Mouse (Mus musculus) urinary bladder, postnatal 25 days (tissue): ENCODE results near the gene Celf5.

Experiments used
- DNase-seq: peaks from one replicate; pipeline ENCODE4 v3.0.0; 2022; ENCODE audit warnings: low spot score

Gene Celf5

GRCm38 (mm10) chr10:81497401-81498270 is 15.1 kb upstream of the Celf5 start:
- DNase-seq, result no peak

GRCm38 (mm10) chr10:81496969-81497368 is 14.5 kb upstream of the Celf5 start:
- DNase-seq, result no peak

- DNase-seq, result peak; percentile 95
Observed at GRCm38 (mm10) chr10:81496264-81496901, 13.9 kb upstream of the Celf5 start, which contains the start of gene Ncln. Gene Ncln, minus strand, starts transcription at chr10:81496392.

- DNase-seq, result no peak
Observed at GRCm38 (mm10) chr10:81495616-81496263, 13.2 kb upstream of the Celf5 start.

DNA sequence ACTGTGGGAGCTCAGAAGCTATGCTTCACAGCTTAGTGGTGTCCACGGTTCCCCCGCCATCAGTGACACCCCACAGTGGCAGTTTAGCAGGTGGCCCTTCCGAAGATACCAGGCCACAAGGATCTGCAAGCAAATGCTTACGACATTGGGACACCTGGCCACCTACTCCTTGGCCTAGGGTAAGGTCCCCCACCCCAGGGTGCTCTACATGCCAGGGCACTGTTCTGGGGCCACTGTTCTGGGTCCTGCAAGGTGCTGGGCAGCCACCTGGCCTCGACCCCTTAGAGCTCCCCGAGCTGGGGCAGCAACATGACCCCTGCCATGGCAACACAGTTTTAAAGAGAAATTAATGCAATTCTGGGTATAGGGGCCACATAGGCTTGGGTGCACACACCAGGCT is 12.6 kb upstream of the Celf5 start:
- no peak for DNase-seq

DNA sequence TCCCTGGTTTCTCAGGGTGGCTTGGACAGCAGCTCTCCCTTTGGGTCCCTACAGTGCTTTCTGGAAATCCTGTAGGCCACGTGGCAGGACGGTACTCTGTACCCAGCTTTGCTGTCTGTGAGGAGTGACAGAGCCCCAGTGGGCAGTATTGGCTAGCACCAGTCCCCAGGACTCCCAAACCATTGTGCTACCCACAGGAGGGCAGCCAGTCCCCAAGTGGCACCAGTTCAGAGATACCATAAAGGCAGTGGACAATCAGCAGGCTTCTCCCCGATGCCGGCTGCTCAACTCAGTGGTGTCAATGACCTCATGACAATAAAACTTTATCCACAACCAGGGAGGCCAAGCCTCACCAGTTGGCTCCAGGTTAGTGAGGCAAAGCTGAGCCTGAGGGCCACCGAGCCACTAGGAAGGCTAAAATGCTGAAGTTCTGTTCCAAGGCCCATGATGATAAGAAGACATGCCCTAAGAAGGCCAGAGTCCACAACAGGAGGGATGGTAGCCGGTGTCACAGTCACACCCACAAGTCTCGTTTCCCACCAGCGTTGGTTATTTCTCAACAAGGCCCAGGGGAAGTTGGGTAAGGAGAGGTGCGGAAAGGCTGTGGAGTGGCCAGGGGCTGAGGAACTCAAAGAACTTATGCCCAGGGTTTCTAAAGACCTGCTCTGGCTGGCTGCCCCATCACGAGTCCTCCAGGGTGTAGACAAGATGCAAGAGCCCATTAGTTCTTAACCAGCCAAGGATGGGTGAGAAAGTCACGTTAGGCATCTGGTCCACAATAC is 11.9 kb upstream of the Celf5 start:
- no peak for DNase-seq

DNA sequence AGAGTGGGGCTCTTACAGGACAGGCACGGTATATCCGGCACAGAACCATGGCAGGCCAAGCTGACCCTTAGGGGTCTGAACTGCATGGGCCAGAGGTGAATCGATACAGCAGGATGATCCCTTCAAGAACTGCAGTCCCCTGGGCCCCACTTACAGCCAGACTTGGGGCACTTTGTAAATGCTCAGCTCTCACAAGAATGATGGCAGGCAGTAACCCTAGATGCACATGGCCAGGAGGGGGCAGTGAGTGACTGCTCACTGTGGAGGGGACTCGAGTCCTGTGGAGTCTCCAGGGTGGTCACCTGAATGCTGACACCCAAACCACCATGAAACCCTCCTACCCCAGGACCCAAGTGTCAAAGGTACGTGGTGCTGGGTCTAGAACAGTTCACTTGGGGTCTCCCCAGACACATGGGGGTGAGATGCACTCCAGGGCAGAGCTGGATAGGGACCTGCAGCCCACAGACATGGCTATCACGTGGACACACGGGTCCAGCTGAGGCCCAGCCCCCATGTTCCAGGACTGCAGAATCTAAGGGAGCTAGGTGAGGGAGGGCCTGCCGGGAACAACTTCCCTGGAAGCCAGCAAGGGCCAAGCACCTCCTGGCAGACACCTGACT is 11.2 kb upstream of the Celf5 start:
- no peak for DNase-seq

- DNase-seq, result no peak
Observed at GRCm38 (mm10) chr10:81492606-81493240, 10.2 kb upstream of the Celf5 start.

- no peak for DNase-seq
Observed at GRCm38 (mm10) chr10:81491018-81491417, 8.5 kb upstream of the Celf5 start.

- no peak for DNase-seq
Observed at GRCm38 (mm10) chr10:81489941-81490340, 7.4 kb upstream of the Celf5 start.

DNA sequence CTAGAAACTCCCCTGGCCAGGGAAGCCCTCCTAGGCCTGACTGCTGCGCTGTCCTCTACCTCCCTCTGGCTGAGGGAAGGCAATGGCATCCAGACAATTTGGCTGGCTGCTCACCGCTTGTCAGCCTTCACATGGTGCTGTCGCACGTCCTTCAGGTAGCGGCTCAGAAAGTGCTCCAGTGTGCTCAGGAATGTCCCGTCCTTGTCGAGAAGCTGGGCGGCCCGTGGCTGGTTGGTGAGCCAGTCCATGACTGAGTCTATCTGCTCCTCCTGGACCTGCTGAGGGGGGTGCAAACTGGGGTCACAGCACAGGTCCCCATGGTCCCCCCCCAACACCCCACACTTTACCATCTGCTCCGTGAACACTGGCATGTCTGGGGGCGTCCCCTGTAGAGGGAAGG is 5.6 kb upstream of the Celf5 start:
- DNase-seq, result no peak

DNA sequence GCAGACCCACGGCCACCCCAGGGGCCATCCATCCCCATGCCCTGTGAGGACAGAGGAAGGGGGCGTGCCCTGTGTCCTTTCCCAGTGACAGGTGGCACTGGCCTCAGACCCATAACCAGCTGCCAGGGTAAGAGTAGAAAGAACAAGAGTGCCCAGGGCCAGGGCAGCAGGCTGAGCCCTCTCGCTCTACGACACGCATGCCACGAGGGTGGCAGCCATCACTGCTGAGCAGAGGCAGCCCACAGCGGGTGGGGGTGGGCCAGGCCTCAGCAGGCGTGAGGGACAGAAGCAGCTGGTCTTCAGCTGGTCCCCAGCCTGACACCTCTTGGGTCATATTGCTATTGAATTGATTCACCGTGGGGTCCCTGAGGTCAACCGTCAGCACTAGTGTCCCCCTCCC is 4.0 kb upstream of the Celf5 start:
- no peak for DNase-seq

DNA sequence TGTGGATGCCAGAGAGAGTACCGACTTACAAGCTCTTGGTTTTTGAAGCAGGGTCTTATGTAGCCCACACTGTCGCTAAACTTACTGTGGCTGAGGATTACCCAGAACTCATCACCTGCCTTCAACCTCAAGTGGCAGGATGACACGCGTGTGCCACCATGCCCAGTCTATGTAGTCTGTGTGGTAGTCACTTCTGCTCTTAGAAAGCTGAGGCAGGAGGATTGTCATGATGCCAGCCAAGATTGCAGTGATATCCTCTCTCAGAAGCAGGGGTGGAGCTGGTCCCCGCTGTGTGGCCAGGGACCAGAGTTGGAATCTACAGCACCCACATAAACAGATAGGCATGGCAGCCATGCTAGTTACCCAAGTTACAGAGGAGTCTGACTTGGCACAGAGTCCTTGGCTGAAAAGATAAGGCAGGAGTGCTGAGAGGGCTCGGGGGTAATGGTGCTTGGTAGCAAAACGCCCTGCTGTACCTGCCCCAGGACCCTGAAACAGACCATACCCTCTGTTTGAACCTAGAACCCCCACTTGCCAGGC is 3.0 kb upstream of the Celf5 start:
- DNase-seq, result no peak

DNA sequence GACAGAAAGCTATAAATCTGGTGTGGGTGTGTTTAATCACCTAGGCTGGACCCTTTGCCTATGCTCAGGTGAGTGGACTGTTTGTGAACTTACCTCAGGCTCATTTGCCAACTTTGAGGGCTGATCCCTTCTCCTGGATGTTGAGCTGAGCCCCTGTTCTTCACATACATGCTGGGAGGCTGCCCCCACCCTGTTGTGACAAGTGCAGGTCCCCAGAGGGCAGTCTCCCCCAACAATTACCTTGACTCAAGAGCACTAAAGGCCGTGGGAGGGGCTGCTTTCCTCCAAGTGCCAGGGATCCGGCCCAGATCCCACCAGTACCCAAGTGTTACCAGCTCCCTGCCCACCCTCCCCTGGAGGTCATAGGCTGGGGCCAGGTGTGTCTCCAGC is 2.5 kb upstream of the Celf5 start:
- DNase-seq, result no peak

GRCm38 (mm10) chr10:81484441-81485059 is 2.0 kb upstream of the Celf5 start:
- no peak for DNase-seq

- no peak for DNase-seq
Observed at GRCm38 (mm10) chr10:81483983-81484382, 1.5 kb upstream of the Celf5 start.

GRCm38 (mm10) chr10:81481605-81482532 is 640 bp downstream of the Celf5 start:
- DNase-seq, result no peak

GRCm38 (mm10) chr10:81474461-81474860 is 8.0 kb downstream of the Celf5 start:
- no peak for DNase-seq

DNA sequence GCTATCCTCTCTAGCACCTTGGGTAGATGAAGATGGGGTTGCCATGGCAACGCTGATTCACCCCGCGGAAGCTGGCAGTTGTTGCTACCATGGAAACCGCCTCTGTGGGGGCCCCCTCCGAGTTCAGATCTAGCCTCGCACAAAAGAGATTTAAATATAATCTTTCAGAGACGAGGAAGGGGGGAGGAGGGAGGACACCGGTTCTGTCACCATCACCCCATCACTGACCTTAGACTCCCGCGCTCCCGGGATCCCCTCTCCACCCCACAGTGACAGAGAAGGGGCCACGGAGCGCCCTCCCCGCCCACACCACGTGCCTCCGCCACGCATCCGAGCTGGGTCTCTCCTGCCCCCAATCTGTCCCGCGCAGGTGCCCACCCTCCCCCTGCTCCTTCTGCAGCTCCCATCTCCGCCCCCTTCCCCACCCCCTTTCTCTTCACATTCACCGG is 9.5 kb downstream of the Celf5 start:
- DNase-seq, result no peak
